Mouse (Mus musculus): Measurements from ENCODE around the gene Sfmbt2. TPM values are rescaled to one million over a fixed set of nuclear protein-coding genes. Genes with fewer than 3 reads are reported as not detected.

Gene Sfmbt2
- polyA plus RNA-seq, 1 experiment: 3.1 TPM

DNA sequence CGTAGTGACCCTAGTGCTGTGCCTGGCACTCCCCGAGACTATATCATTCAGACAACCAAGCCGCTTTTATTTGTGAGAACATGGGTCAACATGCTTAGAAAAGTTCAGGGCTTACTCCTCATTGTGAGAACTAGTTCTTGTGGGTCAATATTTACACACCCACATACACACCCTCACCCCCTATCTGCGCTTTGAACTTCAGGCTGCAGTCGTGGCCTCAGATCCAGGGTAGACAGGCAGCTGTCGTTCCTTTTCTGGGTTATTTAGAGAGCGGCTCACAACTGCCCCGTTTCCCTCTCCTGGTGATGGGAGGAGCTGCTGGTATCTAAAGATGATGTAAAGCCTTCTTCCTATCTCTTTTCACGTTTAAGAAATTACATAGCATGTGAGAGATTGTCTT, 27.5 kb downstream of the Sfmbt2 start:
- Histone ChIP-seq H3K4me3 (ENCODE audit: insufficient read depth, low read length) (no peak overlapping the region), H3K4me1 (ENCODE audit: control insufficient read depth, insufficient read depth, low read length) (no peaks in the 10 kb centered on the region), H3K27ac (ENCODE audit: insufficient read depth, low read length) (no peak overlapping the region)
- TF ChIP-seq POLR2A (IDR thresholded peaks at IDR 0.05; ENCODE audit: low read depth, low read length) (no peak), CTCF (IDR thresholded peaks at IDR 0.05; ENCODE audit: borderline replicate concordance, insufficient read depth, low read length) (no peak)

DNA sequence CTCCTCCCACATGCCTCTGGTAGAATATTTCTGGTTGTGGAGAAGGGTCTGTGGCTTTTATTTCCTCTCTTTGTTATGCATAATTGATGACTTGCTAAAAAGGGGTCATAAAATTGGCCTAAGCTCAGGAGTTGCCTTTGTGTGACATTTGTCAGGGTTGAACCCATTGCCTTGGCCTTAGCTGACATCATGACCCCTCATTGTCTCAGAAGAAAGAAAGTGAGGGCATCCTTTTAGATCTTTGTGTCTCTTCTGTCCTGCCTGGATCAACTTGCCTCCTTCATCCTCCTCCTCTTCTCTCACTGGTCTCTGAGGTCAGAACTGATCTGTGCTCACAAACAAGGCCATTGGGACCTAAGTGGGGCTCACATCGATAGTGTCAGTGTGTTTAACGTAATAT, 35.8 kb downstream of the Sfmbt2 start:
- H3K27ac ChIP-seq (ENCODE audit: insufficient read depth, low read length): no peak overlapping the region
- no peak overlapping the region for H3K4me3 ChIP-seq (ENCODE audit: insufficient read depth, low read length)
- no peaks in the 10 kb centered on the region for H3K4me1 ChIP-seq (ENCODE audit: control insufficient read depth, insufficient read depth, low read length)
- TF ChIP-seq CTCF (IDR thresholded peaks at IDR 0.05; ENCODE audit: borderline replicate concordance, insufficient read depth, low read length) (no peak), POLR2A (IDR thresholded peaks at IDR 0.05; ENCODE audit: low read depth, low read length) (no peak)

DNA sequence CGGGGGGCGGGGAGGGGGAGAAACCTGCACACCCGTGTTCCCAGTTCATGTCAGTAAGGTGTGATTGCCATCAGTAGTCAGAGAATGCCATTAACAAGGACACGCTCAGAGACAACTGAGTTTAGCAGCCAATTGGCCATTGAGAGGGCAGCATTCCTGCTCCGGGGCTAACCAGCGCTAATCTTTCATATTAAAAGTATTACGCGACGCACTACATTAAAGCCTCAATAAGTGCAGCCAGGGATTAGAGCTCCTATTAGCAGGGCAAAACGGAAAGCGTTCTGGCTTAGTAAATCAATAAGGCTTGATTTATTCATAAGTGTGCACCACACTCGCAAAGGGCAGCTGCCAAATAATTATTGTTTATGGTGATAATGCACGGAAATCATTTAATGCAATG, 39.1 kb downstream of the Sfmbt2 start:
- TF ChIP-seq CTCF (IDR thresholded peaks at IDR 0.05; ENCODE audit: borderline replicate concordance, insufficient read depth, low read length) (no peak), POLR2A (IDR thresholded peaks at IDR 0.05; ENCODE audit: low read depth, low read length) (no peak)
- Histone ChIP-seq H3K4me3 (ENCODE audit: insufficient read depth, low read length) (no peak overlapping the region), H3K4me1 (ENCODE audit: control insufficient read depth, insufficient read depth, low read length) (no peaks in the 10 kb centered on the region), H3K27ac (ENCODE audit: insufficient read depth, low read length) (no peak overlapping the region)

DNA sequence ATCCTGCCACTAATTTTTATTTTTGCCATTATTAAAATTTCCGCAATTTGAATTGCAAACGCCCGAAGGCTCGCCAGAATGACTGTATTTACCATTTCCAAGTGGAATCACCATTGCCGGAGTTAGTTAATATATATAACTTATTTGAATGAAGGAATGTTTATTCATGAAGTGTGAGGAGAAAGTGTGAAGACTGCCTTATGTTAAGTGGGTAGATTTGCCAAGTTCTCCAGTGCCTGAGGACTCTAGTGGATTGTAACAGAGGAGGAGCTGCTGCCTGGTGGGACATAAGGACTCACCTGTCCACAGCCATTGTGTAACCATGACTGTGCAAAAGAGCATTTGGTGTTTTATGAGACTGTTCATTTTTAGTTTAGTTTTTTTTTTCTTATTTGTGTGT, 39.8 kb downstream of the Sfmbt2 start:
- no peak for TF ChIP-seq POLR2A (IDR thresholded peaks at IDR 0.05; ENCODE audit: low read depth, low read length)
- no peak for TF ChIP-seq CTCF (IDR thresholded peaks at IDR 0.05; ENCODE audit: borderline replicate concordance, insufficient read depth, low read length)
- Histone ChIP-seq H3K4me1 (ENCODE audit: control insufficient read depth, insufficient read depth, low read length) (no peaks in the 10 kb centered on the region), H3K4me3 (ENCODE audit: insufficient read depth, low read length) (no peak overlapping the region)

DNA sequence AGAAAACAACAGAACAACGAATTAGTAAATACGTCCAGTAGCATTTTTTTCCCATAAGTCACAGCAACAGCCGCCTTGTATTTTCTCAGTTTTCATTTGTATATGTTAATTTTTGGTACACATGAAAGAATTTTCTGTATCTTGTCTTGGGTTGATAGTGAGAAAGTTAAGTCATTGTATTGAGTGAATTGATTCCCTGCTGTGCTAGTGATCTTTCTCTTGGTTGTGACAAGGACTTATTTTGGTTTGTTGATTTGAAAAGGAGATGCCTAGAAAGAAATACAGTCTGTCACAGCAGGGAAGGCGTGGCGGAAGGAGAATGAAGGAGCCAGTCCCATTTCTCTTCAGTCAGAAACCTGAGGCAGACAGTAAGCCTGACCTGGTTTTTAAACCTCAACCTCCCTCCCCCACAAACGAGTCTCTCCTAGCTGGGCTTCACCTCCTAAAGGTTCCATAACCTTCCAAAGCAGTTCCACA, 50.7 kb downstream of the Sfmbt2 start:
- Histone ChIP-seq H3K4me1 (ENCODE audit: control insufficient read depth, insufficient read depth, low read length) (no peaks in the 10 kb centered on the region), H3K27ac (ENCODE audit: insufficient read depth, low read length) (no peak overlapping the region), H3K4me3 (ENCODE audit: insufficient read depth, low read length) (no peak overlapping the region)
- no peak for TF ChIP-seq POLR2A (IDR thresholded peaks at IDR 0.05; ENCODE audit: low read depth, low read length)
- no peak for TF ChIP-seq CTCF (IDR thresholded peaks at IDR 0.05; ENCODE audit: borderline replicate concordance, insufficient read depth, low read length)

More for the DNA sequence above, 39.8 kb downstream of the Sfmbt2 start:
- no peak overlapping the region for H3K27ac ChIP-seq (ENCODE audit: insufficient read depth, low read length)

DNA sequence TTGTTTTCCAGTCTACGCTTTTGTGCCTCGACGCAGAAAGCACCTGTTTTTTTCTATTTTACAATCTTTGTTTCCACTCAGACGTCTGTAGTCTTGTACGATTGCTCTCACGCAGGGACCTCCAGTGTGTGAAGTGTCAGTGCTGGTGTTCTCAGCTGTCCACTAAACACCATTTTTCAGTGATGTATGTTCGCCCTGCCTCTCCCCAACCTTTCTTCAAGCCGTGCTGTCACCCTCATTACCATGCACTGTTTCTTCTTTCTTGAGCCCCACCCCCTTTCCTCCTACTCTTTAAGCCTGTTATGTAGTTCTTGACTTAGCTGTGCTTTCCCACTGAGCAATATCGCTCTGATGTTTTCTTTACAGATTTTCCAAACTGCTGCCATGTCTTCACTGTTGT, 67.0 kb downstream of the Sfmbt2 start:
- no peak for TF ChIP-seq POLR2A (IDR thresholded peaks at IDR 0.05; ENCODE audit: low read depth, low read length)
- no peak for TF ChIP-seq CTCF (IDR thresholded peaks at IDR 0.05; ENCODE audit: borderline replicate concordance, insufficient read depth, low read length)
- Histone ChIP-seq H3K27ac (ENCODE audit: insufficient read depth, low read length) (no peak overlapping the region), H3K4me1 (ENCODE audit: control insufficient read depth, insufficient read depth, low read length) (no peaks in the 10 kb centered on the region), H3K4me3 (ENCODE audit: insufficient read depth, low read length) (no peak overlapping the region)

DNA sequence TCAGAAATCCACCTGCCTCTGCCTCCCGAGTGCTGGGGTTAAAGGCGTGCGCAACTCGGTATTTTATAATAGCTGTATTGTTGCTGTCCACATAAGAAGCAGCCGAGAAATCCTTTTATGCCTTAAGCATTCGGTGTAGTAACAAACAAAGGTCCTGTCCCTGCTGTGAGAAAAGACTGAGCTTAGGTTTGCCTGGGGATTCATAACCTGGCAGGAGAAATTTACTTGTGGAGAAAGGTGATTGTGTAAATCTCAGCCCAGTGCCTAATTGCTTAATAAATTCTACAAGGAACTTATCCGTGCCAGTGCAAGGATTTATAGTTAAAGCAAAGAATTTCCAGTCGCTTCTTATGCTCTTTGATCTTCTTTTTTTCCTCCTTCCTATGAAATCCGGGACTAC, 71.5 kb downstream of the Sfmbt2 start:
- H3K4me3 ChIP-seq (ENCODE audit: insufficient read depth, low read length): no peak overlapping the region
- H3K27ac ChIP-seq (ENCODE audit: insufficient read depth, low read length): no peak overlapping the region
- H3K4me1 ChIP-seq (ENCODE audit: control insufficient read depth, insufficient read depth, low read length): no peaks in the 10 kb centered on the region
- TF ChIP-seq POLR2A (IDR thresholded peaks at IDR 0.05; ENCODE audit: low read depth, low read length) (no peak), CTCF (IDR thresholded peaks at IDR 0.05; ENCODE audit: borderline replicate concordance, insufficient read depth, low read length) (no peak)

DNA sequence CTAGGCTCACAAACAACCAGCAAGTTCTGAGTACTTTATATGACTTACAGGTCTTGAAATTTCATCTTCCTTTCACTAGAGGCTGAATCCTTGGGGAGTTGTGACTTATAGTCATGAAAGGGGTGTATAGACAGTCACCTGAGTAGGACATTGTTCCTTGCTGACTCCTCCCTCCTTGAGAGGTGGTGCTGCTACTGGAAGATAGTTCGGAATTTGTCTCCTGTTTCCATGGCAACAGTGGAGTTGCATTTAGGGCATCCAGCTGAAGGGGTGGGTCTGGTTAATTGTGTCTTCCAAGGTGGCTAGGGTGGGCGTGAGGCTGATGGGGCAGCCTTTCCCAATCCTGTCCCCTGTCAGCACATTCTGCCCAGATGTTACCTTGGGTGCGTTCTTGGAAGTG, 83.3 kb downstream of the Sfmbt2 start:
- no peak overlapping the region for H3K27ac ChIP-seq (ENCODE audit: insufficient read depth, low read length)
- TF ChIP-seq CTCF (IDR thresholded peaks at IDR 0.05; ENCODE audit: borderline replicate concordance, insufficient read depth, low read length) (no peak), POLR2A (IDR thresholded peaks at IDR 0.05; ENCODE audit: low read depth, low read length) (no peak)
- no peaks in the 10 kb centered on the region for H3K4me1 ChIP-seq (ENCODE audit: control insufficient read depth, insufficient read depth, low read length)
- no peak overlapping the region for H3K4me3 ChIP-seq (ENCODE audit: insufficient read depth, low read length)

DNA sequence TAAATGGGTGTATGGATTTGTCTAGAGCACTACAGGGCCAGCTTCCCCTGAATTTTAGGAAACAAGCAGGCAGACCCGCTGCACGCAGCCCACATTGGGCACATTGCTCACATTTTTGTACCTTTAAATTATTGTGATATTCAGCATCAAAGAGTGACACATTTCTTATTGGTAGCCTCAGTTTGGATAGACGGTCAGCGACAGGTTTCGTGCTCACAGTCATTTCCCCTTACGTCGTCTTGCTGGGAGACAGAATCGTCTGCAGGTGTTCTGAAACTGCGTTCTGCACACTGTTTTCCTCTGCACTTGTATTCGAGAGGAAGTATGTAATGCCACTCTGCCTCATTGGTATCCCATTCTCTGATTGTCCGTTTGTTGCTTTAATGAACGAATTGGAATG, 88.0 kb downstream of the Sfmbt2 start:
- Histone ChIP-seq H3K4me3 (ENCODE audit: insufficient read depth, low read length) (no peak overlapping the region), H3K4me1 (ENCODE audit: control insufficient read depth, insufficient read depth, low read length) (no peaks in the 10 kb centered on the region), H3K27ac (ENCODE audit: insufficient read depth, low read length) (no peak overlapping the region)
- TF ChIP-seq CTCF (IDR thresholded peaks at IDR 0.05; ENCODE audit: borderline replicate concordance, insufficient read depth, low read length): no peak
- no peak for TF ChIP-seq POLR2A (IDR thresholded peaks at IDR 0.05; ENCODE audit: low read depth, low read length)

DNA sequence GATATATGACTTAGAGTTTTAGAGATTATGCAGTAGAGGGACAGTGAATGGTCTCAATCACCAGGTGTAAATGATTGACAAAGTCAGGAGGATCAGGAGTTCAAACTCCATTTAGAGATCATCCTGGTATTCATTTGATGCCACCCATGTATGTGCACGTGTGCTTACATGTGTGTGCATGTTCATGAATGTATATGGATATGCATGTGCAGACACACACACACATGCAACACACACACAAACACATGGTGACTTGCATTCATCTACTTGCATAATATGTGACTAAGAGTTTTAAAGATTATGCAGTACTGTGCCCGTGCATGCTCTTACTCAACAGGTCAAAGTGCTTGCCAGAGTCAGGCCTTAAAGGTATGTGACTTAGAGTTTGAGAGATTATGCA, 146.2 kb downstream of the Sfmbt2 start:
- Histone ChIP-seq H3K4me3 (ENCODE audit: insufficient read depth, low read length) (no peak overlapping the region), H3K4me1 (ENCODE audit: control insufficient read depth, insufficient read depth, low read length) (no peaks in the 10 kb centered on the region), H3K27ac (ENCODE audit: insufficient read depth, low read length) (no peak overlapping the region)
- no peak for TF ChIP-seq CTCF (IDR thresholded peaks at IDR 0.05; ENCODE audit: borderline replicate concordance, insufficient read depth, low read length)
- TF ChIP-seq POLR2A (IDR thresholded peaks at IDR 0.05; ENCODE audit: low read depth, low read length): no peak
